In the genomic region with DNA sequence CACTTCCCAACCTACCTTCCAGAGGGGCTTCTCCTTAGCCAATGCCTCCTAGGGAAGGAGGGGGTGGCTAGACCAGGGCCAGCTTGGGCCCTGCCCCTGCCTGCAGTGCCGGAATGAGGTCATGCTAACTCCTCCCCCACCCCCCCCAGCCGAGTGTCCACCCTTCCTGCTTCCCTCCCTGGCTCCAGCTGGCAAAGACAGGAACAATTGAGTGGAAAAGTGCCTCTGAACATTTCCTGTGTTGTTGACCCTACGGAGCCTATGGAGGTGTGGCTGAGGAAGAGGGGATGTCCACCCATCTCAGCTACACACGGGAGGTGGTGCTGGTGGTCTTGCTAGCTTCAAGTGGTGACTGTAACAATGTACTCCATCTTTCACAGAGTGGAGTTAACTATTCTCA, we compare ENCODE assay signal across 11 mouse cellular contexts. TPM values are rescaled to one million over a fixed set of nuclear protein-coding genes. Genes with fewer than 3 reads are reported as not detected.
DNase-seq lines count a peak whose midpoint lies in the region; ATAC-seq lines count a peak whose summit lies in the region.
"Had no signal": no experiment of that assay in that cellular context is flagged by ENCODE, and none has a peak within 500 bp of the region (broad histone marks: within the 10 kb centered on the region; RNA-seq: fewer than 3 reads in every experiment).

No protein-coding gene starts in this region.

- peaks cover 4% of the 10 kb centered on the region; the same call in 1 of the 2 replicates for H3K27me3 ChIP-seq in heart, embryonic 15.5 days
- H3K27me3 ChIP-seq: hindbrain, embryonic 15.5 days had no signal

- peaks cover 22% of the 10 kb centered on the region for H3K4me1 ChIP-seq in heart, embryonic 15.5 days (replicated peaks)

- no peak overlapping the region for H3K4me3 ChIP-seq in heart, embryonic 15.5 days
- H3K4me3 ChIP-seq: hindbrain, embryonic 15.5 days; myocyte had no signal

- no peak overlapping the region for H3K9ac ChIP-seq in heart, embryonic 15.5 days
- H3K9ac ChIP-seq: hindbrain, embryonic 15.5 days had no signal

- no peaks in the 10 kb centered on the region for H3K9me3 ChIP-seq in heart, embryonic 15.5 days (replicated peaks)
- H3K9me3 ChIP-seq: hindbrain, embryonic 15.5 days had no signal

- WGBS in heart, embryonic 15.5 days = 26% methylated on average over 4 of the region's 4 CpGs

- DNase-seq in adrenal gland, postnatal 10 days = peak; percentile 33
- no peak for DNase-seq in adrenal gland, adult 18-20 months (ENCODE audit: low spot score in 2 of 2)
- DNase-seq in kidney, postnatal 10 days = peak; percentile 60
- DNase-seq in kidney, adult 8-10 months = no peak
- DNase-seq in lung, postnatal 25 days (ENCODE audit: low spot score) = peak; percentile 28
- no peak for DNase-seq in urinary bladder, adult 18-20 months (ENCODE audit: low spot score in 2 of 2)
- no peak for DNase-seq in gastrocnemius, postnatal 10 days

- H3K27ac ChIP-seq in heart, embryonic 15.5 days = no peak overlapping the region
- H3K27ac ChIP-seq: hindbrain, embryonic 15.5 days had no signal

- no peaks in the 10 kb centered on the region for H3K36me3 ChIP-seq in heart, embryonic 15.5 days
- H3K36me3 ChIP-seq: hindbrain, embryonic 15.5 days had no signal

- no peak overlapping the region for H3K4me2 ChIP-seq in heart, embryonic 15.5 days
- H3K4me2 ChIP-seq: hindbrain, embryonic 15.5 days had no signal

- ATAC-seq in heart, embryonic 15.5 days (replicated peaks; ENCODE audit: insufficient number of reproducible peaks, insufficient read depth, low FRiP score, low read depth) = peak; percentile 83
- ATAC-seq: forebrain, embryonic 14.5 days had no signal

RNA-seq across cellular contexts. Expression of a gene that starts 37.5 kb away (rescaled TPM):
- total RNA-seq in adrenal gland, postnatal 10 days (2021) = 10 to 100 TPM; 16.9 to 21.7 TPM
- 10 to 100 TPM in 1 of 2 experiments, 1 to 10 TPM in 1; 9.0 to 17.9 TPM for total RNA-seq in adrenal gland, adult 18-20 months (2021)
- polyA plus RNA-seq in heart, embryonic 15.5 days (2015; fragmentation: Nextera tagmentation; extraction: Ambion mirVana) = 12.2 and 13.8 TPM in 2 replicates
- 10 to 100 TPM; 17.2 to 23.3 TPM for total RNA-seq in gastrocnemius, postnatal 10 days (2021)

Comparison
In these comparisons a context has a peak if more than half of its experiments do, and no peak if none do; other contexts are left out.
1. DNase-seq: peak in adrenal gland, postnatal 10 days (single experiment), kidney, postnatal 10 days (single experiment) and lung, postnatal 25 days (single experiment); none in adrenal gland, adult 18-20 months (0 of 2), kidney, adult 8-10 months (0 of 2), urinary bladder, adult 18-20 months (0 of 2) and gastrocnemius, postnatal 10 days (single experiment).